Mouse (Mus musculus): Measurements from ENCODE around the gene Arntl2.

- TF ChIP-seq CTCF (IDR thresholded peaks at IDR 0.05; ENCODE audit: extremely low read depth, insufficient read depth, low read length): no peak
- no peak for TF ChIP-seq POLR2A (IDR thresholded peaks at IDR 0.05; ENCODE audit: extremely low read depth, insufficient read depth, low read length)
These were observed 52.4 kb downstream of the Arntl2 start for GRCm38 (mm10) chr6:146848281-146848680.

All from cortical plate, adult 2 months (tissue).